Mouse (Mus musculus) urinary bladder, postnatal 10 days (tissue): Measurements from ENCODE around the gene 1300017J02Rik.

ENCODE experiments used
- DNase-seq: peaks from one replicate; pipeline ENCODE4 v3.0.0; 2022; ENCODE audit warnings: low spot score

Gene 1300017J02Rik

GRCm38 (mm10) chr9:103271104-103271503, 33.8 kb downstream of the 1300017J02Rik start:
- no peak for DNase-seq

DNA sequence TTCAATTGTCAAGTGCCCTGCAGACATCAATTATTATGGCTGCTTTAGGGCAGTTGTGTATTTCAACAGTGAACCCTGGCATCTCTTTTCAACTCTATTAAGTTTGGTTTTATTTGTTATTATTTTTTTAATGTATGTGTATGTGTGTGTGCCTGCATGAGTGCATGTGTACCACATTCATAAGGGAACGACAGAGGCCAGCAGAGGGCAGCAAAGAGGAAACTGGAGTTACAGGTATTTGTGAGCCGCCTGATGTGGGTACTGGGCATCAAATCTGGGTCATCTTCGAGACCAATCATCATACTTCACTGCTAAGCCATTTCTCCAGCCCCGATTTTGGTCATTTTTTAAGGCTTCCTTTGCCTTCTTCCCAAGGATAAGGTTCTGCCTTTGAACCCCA, 39.1 kb downstream of the 1300017J02Rik start:
- DNase-seq = no peak

DNA sequence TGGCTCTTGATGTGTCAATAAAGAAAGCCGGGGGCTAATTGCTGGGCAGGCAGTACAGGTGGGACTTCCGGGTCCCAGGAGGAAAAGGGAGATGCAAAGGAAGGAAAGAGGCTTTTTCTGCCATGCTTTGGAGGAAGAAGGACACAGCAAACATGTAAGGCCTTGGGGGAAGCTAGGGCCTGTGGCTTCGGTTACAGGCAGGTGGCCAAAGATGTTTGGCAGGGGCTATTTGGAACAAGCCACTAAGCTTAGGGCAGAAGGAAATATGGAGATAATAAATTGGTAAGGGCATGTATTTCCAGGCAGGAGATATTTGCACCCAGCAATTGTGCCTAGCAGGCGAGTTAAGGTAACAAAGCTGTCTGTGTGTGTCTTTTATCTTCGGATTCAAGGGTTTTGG, 52.0 kb downstream of the 1300017J02Rik start:
- DNase-seq = no peak

DNA sequence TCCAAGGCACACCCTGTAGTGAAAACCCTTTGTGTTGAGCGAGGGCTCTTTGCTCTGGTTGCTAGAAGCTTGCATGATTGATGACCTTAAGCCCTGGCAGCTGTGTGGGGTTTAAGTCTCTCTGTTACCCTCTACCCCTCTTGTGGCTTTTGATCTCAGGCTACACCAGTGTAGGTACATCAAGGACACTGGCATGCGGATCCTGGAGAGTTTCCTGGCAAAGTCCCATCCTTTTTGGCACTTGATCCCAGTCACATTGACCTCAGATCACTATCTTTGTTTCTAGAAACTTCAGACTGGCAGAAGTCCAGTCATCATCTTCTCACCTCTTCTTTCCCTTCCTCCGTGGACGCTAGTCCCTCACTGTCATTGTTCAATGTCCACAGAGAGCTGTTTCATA, 56.3 kb downstream of the 1300017J02Rik start:
- no peak for DNase-seq

DNA sequence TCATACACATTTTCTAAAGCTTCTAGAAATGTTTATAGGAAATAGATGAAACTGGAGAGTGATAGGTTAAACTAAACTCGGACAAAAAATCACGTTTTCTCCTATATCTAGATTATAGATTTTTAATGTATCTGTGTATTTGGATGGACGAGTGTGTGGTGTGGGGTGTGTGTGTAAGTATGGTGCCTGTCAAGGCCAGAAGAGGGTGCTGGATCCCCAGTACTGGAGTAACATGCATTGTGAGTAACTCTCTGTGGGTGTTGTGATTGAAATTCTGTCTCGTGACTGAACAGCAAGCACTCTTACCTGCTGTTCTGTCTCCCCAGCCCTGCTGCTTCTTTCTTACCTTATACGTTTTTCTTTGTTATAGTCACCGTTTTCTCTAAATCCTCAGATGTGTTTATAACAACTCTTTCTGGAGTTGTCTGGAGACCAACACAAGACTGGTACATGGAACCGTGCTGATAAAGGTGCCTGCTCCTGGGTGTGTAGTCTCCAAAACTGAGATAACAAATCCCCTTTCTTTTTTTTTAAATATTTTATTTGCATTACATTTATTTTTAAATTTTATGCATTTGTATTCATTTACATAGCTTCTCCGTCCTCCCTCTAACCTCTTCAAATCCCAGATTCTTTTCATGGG, 58.2 kb downstream of the 1300017J02Rik start:
- DNase-seq = no peak

GRCm38 (mm10) chr9:103243640-103244039, 61.2 kb downstream of the 1300017J02Rik start:
- DNase-seq = no peak

DNA sequence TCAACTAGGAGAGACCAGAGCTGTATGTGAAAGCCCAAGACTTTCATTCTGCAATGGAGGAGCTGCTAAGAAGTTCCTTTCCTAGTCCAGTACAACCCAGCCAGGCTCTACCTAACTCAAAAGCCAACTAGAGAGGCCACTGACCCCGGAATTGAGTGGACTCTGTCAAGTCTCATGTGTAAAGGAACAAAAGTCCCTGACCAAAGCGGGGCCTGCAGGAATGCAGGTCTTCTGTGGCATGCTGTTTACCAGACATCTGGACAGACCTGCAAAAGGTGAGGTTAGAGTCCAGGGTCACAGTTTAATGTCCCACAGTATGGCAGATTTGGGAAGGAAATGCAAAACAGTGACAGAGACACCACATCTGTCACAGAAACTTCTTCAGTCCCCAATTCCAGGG, 63.7 kb downstream of the 1300017J02Rik start:
- DNase-seq = no peak

DNA sequence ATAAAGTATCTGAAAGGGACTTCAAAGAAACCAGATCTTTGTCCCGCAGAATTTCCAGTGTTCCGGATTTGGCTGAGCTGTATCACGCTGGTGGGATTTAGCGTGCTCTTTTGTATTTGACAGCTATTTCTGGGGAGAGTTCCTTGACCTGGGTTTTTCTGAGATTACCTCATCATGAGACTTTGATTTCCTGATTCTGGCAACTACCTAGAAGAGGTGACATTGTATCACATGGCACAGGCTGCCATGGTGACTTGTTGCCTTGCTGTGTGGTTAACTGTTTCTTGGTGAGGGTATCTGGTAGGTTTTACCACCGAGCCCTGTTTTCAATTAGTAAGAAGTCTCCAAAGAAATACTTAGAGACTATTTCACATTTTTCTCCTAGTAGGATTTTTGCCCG, 65.4 kb downstream of the 1300017J02Rik start:
- no peak for DNase-seq

DNA sequence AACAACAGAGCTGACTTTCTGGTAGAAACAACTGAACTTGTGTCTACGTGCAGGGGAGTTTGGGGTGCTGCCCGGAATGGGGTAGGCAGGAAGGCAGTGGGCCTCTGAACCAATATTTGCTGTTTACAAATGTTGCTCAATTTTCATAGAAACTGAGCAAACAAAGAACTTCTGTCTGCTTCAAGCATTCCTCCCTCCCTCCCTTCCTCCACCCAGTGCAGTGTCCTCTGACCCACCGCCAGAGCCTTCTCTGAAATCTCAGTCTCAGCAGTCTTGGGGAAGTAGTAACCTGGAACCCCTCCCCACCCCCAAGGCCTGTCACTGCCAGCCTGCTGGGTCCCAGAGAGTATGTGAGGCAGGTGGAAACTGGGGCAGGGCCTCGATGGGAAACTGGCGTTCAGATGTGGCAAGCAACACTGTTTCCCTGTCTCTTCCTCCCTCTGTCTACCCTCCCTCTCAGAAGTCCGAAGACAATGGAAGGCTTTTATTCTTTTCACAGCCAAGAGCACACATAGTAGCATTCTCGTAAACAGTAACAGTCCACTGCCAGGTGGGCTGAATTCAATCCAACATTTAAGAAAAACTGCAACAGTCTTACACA, 70.2 kb downstream of the 1300017J02Rik start:
- no peak for DNase-seq

DNA sequence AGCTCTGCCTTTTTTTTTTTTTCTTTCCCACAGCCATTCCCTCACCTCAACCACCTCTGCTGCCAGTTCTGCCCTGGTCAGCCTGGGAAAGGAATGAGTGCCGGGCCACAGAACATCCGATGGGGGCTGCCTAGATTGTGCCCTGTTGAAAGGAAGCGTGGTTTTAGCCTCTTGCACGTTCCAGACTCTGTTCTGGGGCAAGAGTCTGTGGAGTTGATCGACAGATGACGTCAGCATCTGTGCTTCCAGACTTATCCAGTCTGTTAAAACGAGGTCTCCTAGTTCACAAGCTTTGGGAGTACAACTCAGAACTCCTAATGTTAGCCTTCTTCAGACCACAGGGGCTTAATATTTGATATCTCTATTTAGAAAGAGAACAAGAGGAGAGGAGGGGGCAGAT, 70.8 kb downstream of the 1300017J02Rik start:
- DNase-seq = no peak

DNA sequence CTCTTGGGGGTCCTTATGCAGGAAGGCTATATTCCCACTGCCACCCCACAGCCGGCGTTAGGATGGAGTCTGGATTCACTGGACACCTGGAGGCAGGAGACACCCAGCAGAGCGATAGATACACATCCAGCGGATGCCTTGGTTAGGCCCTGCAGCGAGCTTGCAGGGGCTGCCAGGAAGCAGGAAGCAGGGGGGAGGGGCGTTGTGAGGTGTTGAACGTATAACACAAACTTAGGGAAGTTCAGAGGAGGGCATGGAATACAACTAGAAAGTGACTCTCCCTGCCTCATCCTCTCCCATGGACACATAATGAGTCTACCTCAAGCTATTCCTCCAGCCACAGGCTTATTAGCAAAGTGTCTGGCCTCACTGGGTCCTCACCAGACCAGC, 71.9 kb downstream of the 1300017J02Rik start:
- DNase-seq = no peak

- no peak for DNase-seq
These were observed 72.5 kb downstream of the 1300017J02Rik start for GRCm38 (mm10) chr9:103232232-103233005.

GRCm38 (mm10) chr9:103230151-103230951, 74.5 kb downstream of the 1300017J02Rik start, which contains the start of the genes Gm20425 and Trf:
Gene Gm20425 (minus strand): TSS chr9:103230307.
Gene Trf (minus strand): TSS chr9:103230444.
- DNase-seq = no peak

GRCm38 (mm10) chr9:103229037-103229867, 75.6 kb downstream of the 1300017J02Rik start:
- DNase-seq = no peak

DNA sequence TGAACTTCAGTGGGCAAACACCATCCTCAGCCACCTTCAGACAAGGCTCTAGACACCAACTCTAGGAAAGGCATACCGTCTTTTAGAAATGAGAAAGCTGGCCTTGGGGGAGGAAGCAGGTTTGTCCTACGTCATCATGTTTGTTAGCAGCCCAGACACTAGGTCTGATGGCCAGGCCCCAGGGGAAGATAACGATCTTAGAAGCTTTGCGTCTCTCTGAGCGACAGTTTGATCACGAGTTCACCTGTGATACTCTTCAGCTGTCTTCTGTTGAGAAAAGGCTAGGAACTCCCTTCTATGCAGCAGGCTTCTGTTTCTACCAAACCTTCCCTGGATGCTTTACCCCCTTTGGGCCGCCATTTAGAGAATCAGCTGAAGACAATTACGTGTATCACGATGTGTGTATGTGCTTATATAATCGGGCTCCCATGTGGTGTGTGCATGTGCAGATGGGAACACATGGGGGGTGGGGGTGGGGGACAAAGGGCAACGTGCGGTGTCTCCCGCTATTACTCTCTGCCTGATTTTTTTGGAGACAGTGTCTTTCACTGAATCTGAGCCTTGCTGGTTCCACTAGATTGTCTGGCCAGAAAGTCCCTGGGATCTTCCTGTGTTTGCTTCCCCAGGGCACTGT, 76.4 kb downstream of the 1300017J02Rik start:
- DNase-seq = no peak

GRCm38 (mm10) chr9:103227760-103228159, 77.1 kb downstream of the 1300017J02Rik start:
- no peak for DNase-seq

DNA sequence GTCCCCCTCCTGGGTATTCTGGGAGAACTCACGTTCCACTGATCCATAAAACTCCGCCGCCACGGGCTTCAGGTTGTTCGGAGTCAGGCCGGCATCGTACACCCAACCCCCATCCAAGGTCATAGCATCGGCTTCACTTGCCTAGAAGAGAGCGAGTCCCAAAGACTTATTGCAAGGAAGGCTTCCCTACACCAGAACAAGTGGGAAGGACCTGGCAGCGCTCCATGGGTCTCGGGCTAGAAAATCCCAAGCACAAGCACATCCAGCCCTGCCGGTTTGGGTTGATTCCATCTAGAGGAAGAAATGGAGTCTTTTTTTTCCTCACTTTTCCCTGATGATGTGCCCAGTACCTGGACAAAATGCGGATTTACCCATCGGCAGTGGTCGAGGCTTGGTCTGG, 78.1 kb downstream of the 1300017J02Rik start:
- DNase-seq = no peak

GRCm38 (mm10) chr9:103225464-103225863, 79.4 kb downstream of the 1300017J02Rik start:
- no peak for DNase-seq

DNA sequence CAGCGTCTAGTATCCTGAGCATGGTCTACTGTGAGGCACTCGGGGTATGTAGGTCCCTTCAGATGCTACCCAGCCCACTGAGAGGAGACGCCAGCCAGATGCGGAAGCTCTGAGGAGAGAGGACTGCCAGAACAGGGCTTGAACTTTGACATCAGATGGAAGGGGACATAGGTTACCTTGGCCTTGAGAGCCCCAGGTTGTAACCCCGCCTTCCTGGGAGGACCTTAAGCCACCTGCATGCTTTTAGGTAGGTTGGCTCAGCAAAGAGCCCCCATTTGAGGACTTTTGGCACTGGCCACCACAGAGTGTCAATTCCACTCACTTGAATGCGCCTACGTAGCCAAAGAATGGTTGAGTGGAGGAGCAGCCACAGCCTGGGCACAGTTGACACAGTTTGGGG, 80.2 kb downstream of the 1300017J02Rik start:
- DNase-seq = no peak

DNA sequence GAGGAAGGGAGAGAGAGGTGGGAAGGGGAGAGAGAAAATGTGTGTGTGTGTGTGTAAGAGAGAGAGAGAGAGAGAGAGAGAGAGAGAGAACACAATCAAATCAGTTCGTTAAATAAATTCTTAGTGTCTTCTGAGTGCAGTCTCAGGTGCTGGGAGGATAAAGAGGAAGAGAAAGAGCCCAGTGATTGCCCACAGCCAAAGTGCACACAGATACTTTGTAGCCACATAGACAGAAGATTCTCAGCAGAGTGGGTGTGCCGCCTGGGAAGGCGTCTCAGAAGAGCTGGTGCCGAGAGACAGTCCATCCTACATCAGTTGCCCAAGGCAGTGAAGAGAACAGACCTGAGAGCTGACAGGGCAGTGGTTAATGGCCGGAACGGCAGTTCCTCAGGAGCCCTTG, 90.6 kb downstream of the 1300017J02Rik start:
- no peak for DNase-seq

DNA sequence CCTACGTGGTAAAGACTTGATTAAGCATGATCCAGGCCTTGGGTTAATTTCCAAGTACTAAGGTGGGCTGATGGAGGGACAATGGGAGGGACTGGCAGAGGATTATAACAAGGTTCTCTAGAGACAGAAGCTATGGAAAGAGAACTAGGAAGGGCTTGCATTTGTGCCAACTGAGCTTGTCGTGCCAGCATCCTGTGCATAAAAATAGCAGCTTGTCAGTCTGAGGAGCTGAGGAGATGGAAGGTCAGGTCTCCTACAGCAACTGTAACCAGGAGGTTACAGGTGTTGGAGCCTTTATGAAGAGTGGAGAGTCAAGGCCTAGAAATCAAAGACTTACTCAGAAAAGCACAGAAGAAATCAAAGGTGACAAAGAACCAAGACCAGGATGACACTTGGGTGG, 91.3 kb downstream of the 1300017J02Rik start:
- DNase-seq = no peak
